Mouse (Mus musculus) sigmoid colon, adult 10 weeks (tissue): ENCODE results near the gene AU021092. TPM values are rescaled to one million over a fixed set of nuclear protein-coding genes. Genes with fewer than 3 reads are reported as not detected.

ENCODE experiments used
- polyA plus RNA-seq: library from polyadenylated mRNA; stranded (reverse); fragments of 350-450 nt; fragmentation: Illumina TruSeq; extraction: RNeasy Lipid Tissue Mini Kit (QIAGEN cat#74804); gene quantifications from one replicate; pipeline ENCODE4 v1.2.3, GENCODE M21; 2014; ENCODE audit warnings: low read depth, low replicate concordance

The AU021092 gene
- not detected for polyA plus RNA-seq

GRCm38 (mm10) chr16:5222140-5222539, at the start of gene AU021092:
TSS of gene AU021092 (minus strand) at chr16:5222299.

GRCm38 (mm10) chr16:5255779-5256496, 33.8 kb upstream of the AU021092 start, which contains the start of gene Eef2kmt:
TSS of gene Eef2kmt (minus strand) at chr16:5255983.

GRCm38 (mm10) chr16:5233418-5234313, 11.6 kb upstream of the AU021092 start, which contains the start of gene Alg1:
TSS of gene Alg1 (plus strand) at chr16:5233621.

GRCm38 (mm10) chr16:5203668-5204433, 18.2 kb downstream of the AU021092 start, which contains the start of gene Nagpa:
TSS of gene Nagpa (minus strand) at chr16:5204012.

Other genes starting within 250 kb of the AU021092 start
- gene Sept12, start 224.4 kb downstream of the AU021092 start, polyA plus RNA-seq: not detected
- gene Smim22, start 215.0 kb downstream of the AU021092 start, polyA plus RNA-seq: 3.5 TPM
- gene Rogdi, start 208.7 kb downstream of the AU021092 start, polyA plus RNA-seq: 0.79 TPM
- gene Glyr1, start 172.4 kb downstream of the AU021092 start, polyA plus RNA-seq: 70.1 TPM
- 29.0 TPM for gene Ubn1, start 172.2 kb downstream of the AU021092 start, polyA plus RNA-seq
- 1.9 TPM for gene Ppl, start 89.9 kb downstream of the AU021092 start, polyA plus RNA-seq
- not detected for gene Sec14l5, start 75.2 kb downstream of the AU021092 start, polyA plus RNA-seq
- 0.25 TPM for gene Nagpa, start 18.3 kb downstream of the AU021092 start, polyA plus RNA-seq
- 1.6 TPM for gene Alg1, start 11.3 kb upstream of the AU021092 start, polyA plus RNA-seq
- gene Eef2kmt, start 33.7 kb upstream of the AU021092 start, polyA plus RNA-seq: 3.0 TPM